Mouse (Mus musculus) heart, embryonic 11.5 days (tissue): ENCODE data around the gene A830018L16Rik. TPM values are rescaled to one million over a fixed set of nuclear protein-coding genes. Genes with fewer than 3 reads are reported as not detected.

Experiments used
- ATAC-seq: fragments of 200-750 bp; cut with Nextera tagmentation; replicated peaks from 2 replicates; pipeline ENCODE4 v1.8.0; 2017; ENCODE audit warnings: moderate library complexity; ENCODE audit not compliant: insufficient number of reproducible peaks, low FRiP score, low TSS enrichment
- H3K27ac ChIP-seq: fragments of 300-500 bp; sonication (generic); 2 replicates; pipeline ENCODE4 v1.5.1; 2014; ENCODE audit warnings: mild to moderate bottlenecking, low read depth, low read length
- H3K27me3 ChIP-seq: fragments of 300-500 bp; sonication (generic); 2 replicates; pipeline ENCODE4 v1.6.1; 2014; ENCODE audit warnings: mild to moderate bottlenecking, low read length, mixed read lengths; ENCODE audit not compliant: control insufficient read depth, insufficient read depth
- H3K36me3 ChIP-seq: fragments of 300-500 bp; sonication (generic); 2 replicates; pipeline ENCODE4 v1.6.1; 2014; ENCODE audit warnings: mild to moderate bottlenecking, low read length, moderate library complexity, mixed read lengths; ENCODE audit not compliant: control insufficient read depth, insufficient read depth
- H3K4me1 ChIP-seq: fragments of 300-500 bp; sonication (generic); 2 replicates; pipeline ENCODE4 v1.6.1; 2014; ENCODE audit warnings: low read length; ENCODE audit not compliant: control insufficient read depth, insufficient read depth
- H3K4me2 ChIP-seq: fragments of 300-500 bp; sonication (generic); 2 replicates; pipeline ENCODE4 v1.6.1; 2014; ENCODE audit warnings: mild to moderate bottlenecking, moderate library complexity
- H3K4me3 ChIP-seq: fragments of 300-500 bp; sonication (generic); 2 replicates; pipeline ENCODE4 v1.5.1; 2014; ENCODE audit warnings: low read depth, low read length
- H3K9ac ChIP-seq: fragments of 300-500 bp; sonication (generic); 2 replicates; pipeline ENCODE4 v1.6.1; 2014; ENCODE audit warnings: mild to moderate bottlenecking, low read depth, low read length, moderate library complexity
- H3K9me3 ChIP-seq: fragments of 300-500 bp; sonication (generic); replicated peaks from 2 replicates; pipeline ENCODE4 v1.6.1; 2016; ENCODE audit warnings: low read length; ENCODE audit not compliant: control insufficient read depth
- WGBS: fragments of 180-500 bp; shearing (Covaris S2); extraction: QIAGEN DNeasy Blood & Tissue Kit; methylation state at CpG from one replicate; pipeline ENCODE4 v1.1.7; 2014; ENCODE audit not compliant: insufficient replicate concordance; 5-methylcytosine and 5-hydroxymethylcytosine counted together
- polyA plus RNA-seq: library from polyadenylated mRNA; unstranded; fragments of >200 nt; fragmentation: Nextera tagmentation; extraction: Ambion mirVana; gene quantifications from 2 replicates; pipeline ENCODE4 v1.2.1, GENCODE M21; 2014

A830018L16Rik gene
- polyA plus RNA-seq, 1 experiment from 2014 or later, result 0.73 TPM

DNA sequence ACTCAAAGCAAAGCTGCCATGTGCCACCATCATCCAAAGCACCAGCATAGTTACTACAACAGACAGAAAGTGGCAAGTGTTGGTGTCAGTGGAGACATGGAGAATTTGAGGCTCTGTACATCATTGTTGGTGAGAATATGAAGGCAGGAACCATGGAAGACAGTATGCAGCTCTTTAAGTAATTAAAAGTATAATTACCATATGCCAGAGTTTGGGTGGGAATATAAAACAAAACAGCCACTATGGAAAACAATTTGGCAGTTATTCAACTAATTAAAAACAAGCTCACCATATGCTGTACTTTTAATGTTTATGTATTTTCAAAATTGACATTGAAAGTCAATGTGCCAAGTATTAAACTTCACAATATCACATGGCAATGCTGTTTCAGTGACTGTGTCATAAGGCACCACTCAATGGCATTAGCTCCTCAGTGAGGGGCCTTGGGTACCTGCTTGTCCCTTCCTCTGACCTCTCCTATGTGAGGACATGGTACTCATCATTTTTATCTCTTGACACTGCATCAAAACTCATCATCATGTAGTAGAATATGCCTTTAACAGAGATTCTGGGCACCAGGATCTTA lies 153.5 kb downstream of the A830018L16Rik start:
- H3K27me3 ChIP-seq, result no peaks in the 10 kb centered on the region
- no peak overlapping the region for H3K27ac ChIP-seq
- H3K4me2 ChIP-seq, result no peak overlapping the region
- H3K9ac ChIP-seq, result no peak overlapping the region
- H3K4me1 ChIP-seq, result no peaks in the 10 kb centered on the region
- no peak for ATAC-seq
- H3K4me3 ChIP-seq, result no peak overlapping the region
- H3K36me3 ChIP-seq, result no peaks in the 10 kb centered on the region
- no peaks in the 10 kb centered on the region for H3K9me3 ChIP-seq

GRCm38 (mm10) chr1:11570274-11570673 lies 156.4 kb downstream of the A830018L16Rik start:
- WGBS, result 80% methylated on average over 2 of the region's 2 CpGs

GRCm38 (mm10) chr1:11573462-11573861 lies 159.6 kb downstream of the A830018L16Rik start:
- Histone ChIP-seq H3K4me1 (no peaks in the 10 kb centered on the region), H3K36me3 (no peaks in the 10 kb centered on the region), H3K4me2 (no peak overlapping the region), H3K27ac (no peak overlapping the region), H3K9me3 (no peaks in the 10 kb centered on the region), H3K9ac (no peak overlapping the region), H3K27me3 (no peaks in the 10 kb centered on the region), H3K4me3 (no peak overlapping the region)
- no peak for ATAC-seq
- WGBS, result 64% methylated on average over 2 of the region's 2 CpGs

More at GRCm38 (mm10) chr1:11570274-11570673, 156.4 kb downstream of the A830018L16Rik start:
- H3K27me3 ChIP-seq, result no peaks in the 10 kb centered on the region
- H3K4me1 ChIP-seq, result no peaks in the 10 kb centered on the region
- no peak overlapping the region for H3K4me2 ChIP-seq
- no peak overlapping the region for H3K9ac ChIP-seq
- H3K27ac ChIP-seq, result no peak overlapping the region
- no peak for ATAC-seq
- H3K4me3 ChIP-seq, result no peak overlapping the region
- no peaks in the 10 kb centered on the region for H3K9me3 ChIP-seq
- no peaks in the 10 kb centered on the region for H3K36me3 ChIP-seq

DNA sequence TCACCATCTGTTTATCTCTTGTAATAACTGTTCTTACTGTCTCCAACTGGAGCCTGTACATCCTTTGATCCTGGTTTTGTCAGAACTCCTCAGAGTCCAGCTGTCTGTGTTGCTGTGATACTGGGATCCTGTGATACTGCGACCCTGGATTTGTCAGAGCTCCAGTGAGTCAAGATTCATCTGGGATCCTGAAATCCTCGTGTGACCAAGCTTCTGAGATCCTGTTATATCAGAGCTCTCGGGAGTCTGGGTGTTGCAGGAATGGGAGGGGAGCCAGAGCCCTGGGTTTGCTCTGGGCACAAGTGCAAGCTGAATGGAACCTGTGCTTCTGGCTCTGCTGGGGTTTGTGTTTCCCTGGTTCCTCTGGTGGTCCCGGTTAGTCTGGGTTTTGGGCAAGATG lies 166.1 kb downstream of the A830018L16Rik start:
- H3K9me3 ChIP-seq, result no peaks in the 10 kb centered on the region
- 60% methylated on average over 4 of the region's 4 CpGs for WGBS
- no peaks in the 10 kb centered on the region for H3K27me3 ChIP-seq
- H3K4me1 ChIP-seq, result no peaks in the 10 kb centered on the region
- no peaks in the 10 kb centered on the region for H3K36me3 ChIP-seq
- no peak overlapping the region for H3K27ac ChIP-seq
- no peak for ATAC-seq
- H3K9ac ChIP-seq, result no peak overlapping the region
- no peak overlapping the region for H3K4me2 ChIP-seq
- no peak overlapping the region for H3K4me3 ChIP-seq

DNA sequence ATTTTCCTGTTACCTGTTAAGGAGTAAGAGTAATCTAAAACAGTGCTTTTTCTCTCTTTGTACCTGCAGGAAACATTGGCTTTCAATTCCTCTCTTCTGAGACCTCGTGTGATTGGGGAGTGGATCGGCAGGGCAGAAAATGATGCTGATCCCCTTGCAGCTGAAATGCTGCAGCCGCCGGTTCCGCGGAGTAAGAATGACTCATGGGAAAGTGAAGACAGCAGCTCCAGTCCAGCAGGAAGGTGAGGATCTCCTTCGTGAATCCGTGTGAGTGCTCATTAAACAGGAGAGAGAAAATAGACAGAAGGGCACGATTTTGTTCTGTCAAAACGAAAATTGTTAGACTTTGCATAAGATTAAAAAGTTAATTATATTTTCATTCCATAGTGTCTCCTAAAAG lies 174.4 kb downstream of the A830018L16Rik start:
- no peak overlapping the region for H3K27ac ChIP-seq
- no peaks in the 10 kb centered on the region for H3K36me3 ChIP-seq
- no peaks in the 10 kb centered on the region for H3K4me1 ChIP-seq
- 61% methylated on average over 10 of the region's 10 CpGs for WGBS
- no peak for ATAC-seq
- no peaks in the 10 kb centered on the region for H3K9me3 ChIP-seq
- H3K27me3 ChIP-seq, result no peaks in the 10 kb centered on the region
- H3K4me3 ChIP-seq, result no peak overlapping the region
- H3K4me2 ChIP-seq, result no peak overlapping the region
- H3K9ac ChIP-seq, result no peak overlapping the region

DNA sequence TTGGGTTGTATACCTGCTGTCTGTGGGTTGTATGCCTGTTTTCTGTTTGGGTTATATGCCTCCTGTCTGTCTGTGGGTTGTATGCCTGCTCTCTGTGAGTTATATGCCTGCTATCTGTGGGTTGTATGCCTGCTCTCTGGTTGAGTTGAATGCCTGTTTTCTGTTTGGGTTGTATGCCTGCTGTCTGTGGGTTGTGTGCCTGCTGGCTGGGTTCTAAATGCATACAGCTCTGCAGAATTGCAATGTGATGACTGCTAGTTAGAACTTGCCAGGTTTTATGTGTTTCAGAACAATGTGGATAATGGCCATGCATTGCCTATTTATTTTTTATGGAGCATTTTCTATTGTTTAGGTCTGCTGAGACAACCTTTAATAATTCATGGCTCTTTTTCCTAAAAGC lies 236.2 kb downstream of the A830018L16Rik start:
- Histone ChIP-seq H3K36me3 (no peaks in the 10 kb centered on the region), H3K4me3 (no peak overlapping the region), H3K9ac (no peak overlapping the region), H3K27ac (no peak overlapping the region), H3K27me3 (no peaks in the 10 kb centered on the region), H3K4me2 (no peak overlapping the region), H3K4me1 (no peaks in the 10 kb centered on the region), H3K9me3 (no peaks in the 10 kb centered on the region)
- ATAC-seq, result no peak

- Histone ChIP-seq H3K27me3 (no peaks in the 10 kb centered on the region), H3K27ac (no peak overlapping the region), H3K4me3 (no peak overlapping the region), H3K36me3 (no peaks in the 10 kb centered on the region), H3K9me3 (no peaks in the 10 kb centered on the region), H3K4me1 (no peaks in the 10 kb centered on the region), H3K9ac (no peak overlapping the region), H3K4me2 (no peak overlapping the region)
- no peak for ATAC-seq
Measured at GRCm38 (mm10) chr1:11652773-11653172, 238.9 kb downstream of the A830018L16Rik start.

- no peaks in the 10 kb centered on the region for H3K9me3 ChIP-seq
- H3K4me1 ChIP-seq, result no peaks in the 10 kb centered on the region
- no peaks in the 10 kb centered on the region for H3K27me3 ChIP-seq
- no peaks in the 10 kb centered on the region for H3K36me3 ChIP-seq
- WGBS, result 58% methylated on average over 2 of the region's 2 CpGs
- ATAC-seq, result no peak
- no peak overlapping the region for H3K4me3 ChIP-seq
- no peak overlapping the region for H3K27ac ChIP-seq
- H3K9ac ChIP-seq, result no peak overlapping the region
- no peak overlapping the region for H3K4me2 ChIP-seq
Measured at GRCm38 (mm10) chr1:11657341-11658060, 243.6 kb downstream of the A830018L16Rik start.

GRCm38 (mm10) chr1:11658061-11658625 lies 244.2 kb downstream of the A830018L16Rik start:
- H3K4me1 ChIP-seq, result no peaks in the 10 kb centered on the region

More at GRCm38 (mm10) chr1:11658061-11658625, 244.2 kb downstream of the A830018L16Rik start:
- Histone ChIP-seq H3K36me3 (no peaks in the 10 kb centered on the region), H3K4me3 (no peak overlapping the region), H3K4me2 (no peak overlapping the region), H3K27ac (no peak overlapping the region), H3K9me3 (no peaks in the 10 kb centered on the region), H3K27me3 (no peaks in the 10 kb centered on the region), H3K9ac (no peak overlapping the region)
- 31% methylated on average over 3 of the region's 3 CpGs for WGBS
- ATAC-seq, result no peak
